Mouse (Mus musculus) c-Kit-positive CD71-positive TER-119-negative erythroid progenitor cells, embryonic 14.5 days (primary cell): ENCODE results near the gene Nrn1.

Experiments used
- DNase-seq: peaks from one replicate; pipeline ENCODE4 v3.0.0-alpha.2; 2013; ENCODE audit warnings: low read depth

Gene Nrn1

DNA sequence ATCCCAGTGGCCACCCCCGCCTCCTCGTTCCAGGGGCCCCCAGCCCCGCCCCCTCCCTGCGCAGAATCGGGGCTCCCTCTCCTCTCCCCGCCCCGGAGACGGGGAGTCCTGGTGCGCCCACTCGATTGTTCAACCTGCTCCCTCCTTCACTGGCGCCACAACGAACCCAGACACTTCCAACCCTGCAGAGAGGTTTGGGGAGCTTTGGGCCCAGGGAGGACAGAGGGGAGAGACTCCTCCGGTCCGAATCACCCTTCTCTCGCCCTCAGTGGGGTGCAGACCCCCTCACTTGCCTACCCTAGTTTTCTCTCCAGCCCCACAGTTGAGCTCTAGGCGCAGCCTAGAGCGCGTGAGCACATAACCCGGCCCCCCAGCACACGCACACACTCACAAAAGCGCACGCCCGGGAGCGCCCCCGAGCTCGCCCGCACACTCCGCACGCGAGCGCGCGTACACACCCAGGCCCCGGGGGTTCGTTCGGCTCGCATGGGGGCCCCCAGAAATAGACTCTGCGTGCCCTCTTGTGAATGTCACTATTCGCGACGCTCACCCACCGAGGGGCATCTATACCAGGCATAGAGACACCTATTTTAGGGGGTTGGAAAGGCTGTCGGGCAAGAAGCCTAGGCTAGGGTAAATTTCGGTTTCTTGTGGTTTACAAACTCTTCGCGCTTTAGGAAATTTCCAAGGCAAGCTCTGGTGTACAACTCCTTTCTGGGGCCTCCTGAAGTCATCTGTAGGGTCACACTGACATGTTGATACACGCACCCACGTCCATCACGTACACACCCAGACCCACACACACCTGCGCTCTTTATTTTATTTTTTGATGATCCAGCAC is at the start of gene Nrn1:
Gene Nrn1, minus strand, starts transcription at position 401 of the 841 bp plus-strand sequence.
- DNase-seq = no peak

DNA sequence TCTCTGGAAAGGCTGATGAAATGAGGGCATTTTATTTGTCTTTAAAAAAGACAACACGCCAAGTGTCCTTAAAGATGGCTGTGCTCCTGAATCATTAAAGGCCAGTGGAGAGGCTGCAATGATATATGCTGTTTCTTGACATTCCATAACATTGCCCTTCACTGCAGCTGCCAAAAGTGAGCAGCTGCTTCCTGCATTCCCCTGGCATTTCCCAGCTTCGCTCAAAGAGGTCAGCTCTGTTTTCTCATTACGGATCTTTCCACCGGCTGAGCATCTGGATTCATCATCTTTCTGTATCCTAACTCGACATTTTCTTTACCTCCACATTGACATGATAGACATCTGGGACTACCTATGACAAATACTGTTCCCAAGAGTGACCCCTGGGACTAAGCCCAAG is 44.7 kb upstream of the Nrn1 start:
- DNase-seq = no peak

DNA sequence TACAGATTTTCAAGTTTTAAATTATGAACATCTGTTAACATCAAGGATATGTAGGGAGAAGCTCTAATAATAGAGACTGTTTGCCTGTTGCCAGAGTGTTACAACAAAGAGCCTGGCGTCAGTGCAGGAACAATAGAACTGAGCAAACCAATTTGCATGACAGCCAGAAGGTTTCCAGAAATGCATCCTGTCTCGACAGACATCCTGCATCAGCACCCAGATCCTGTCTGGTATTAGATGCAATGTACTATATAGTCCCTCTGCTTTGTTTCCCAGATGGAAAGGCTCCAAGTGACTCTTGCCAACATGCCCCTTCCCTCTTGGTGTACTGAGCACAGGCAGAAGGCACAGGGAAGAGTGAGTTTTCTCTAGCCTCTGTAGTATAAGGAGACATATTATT is 31.9 kb upstream of the Nrn1 start:
- DNase-seq = no peak

DNA sequence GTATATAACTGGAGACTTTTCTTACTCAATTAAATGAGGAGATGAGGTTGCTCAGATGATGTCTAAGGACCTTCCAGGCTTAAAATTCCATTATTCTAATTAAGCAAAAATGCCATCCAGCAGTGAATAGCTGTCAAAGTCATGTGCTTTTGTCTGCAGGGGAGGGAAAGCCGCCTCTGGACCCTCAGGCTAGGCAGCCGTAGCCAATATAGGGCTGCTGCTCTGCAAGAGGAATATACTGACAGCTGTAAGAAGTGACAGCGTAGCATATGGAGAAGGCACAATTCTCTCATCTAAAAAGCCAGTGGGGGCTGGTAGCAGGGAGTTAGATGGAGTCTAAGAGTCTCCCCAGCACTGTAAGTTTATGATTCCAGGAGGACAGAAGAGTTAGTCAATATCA is 16.9 kb upstream of the Nrn1 start:
- no peak for DNase-seq

DNA sequence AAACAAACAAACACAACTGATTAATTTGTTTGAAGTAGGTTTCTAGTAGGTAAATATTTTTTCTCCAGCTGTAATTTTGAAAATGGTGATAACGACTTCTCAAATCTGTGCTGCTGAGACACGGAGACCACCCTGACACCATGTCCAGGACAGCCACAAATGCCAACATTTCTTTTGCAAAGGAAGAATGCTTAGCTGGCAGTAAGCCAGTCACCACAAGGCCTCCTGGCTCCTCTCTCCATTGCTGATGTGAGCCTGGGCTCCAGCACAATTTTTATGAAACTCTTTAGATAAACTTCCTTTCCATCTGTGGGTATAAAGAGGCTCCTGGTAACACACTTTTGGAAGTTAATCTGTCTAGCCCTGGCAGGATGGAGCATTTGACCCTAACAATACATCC is 15.1 kb upstream of the Nrn1 start:
- no peak for DNase-seq

DNA sequence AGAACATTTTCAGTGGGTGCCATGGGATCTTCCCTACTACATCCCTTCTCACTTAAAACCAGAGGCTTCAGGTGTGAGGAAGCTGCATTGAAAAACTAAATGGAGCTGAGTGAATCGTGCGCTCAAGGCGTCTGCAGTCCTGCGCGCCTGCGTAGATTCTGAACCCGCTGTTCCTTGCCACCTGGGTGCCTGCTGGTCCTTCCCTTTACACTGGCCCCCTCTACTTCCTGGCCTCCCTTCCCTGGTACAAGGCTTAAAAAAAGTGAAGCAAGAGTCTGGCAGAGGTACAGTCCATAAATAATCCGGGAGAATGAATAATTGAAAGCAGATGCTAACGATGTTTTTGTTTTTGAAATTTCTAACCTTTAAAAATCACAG is 1.7 kb upstream of the Nrn1 start:
- no peak for DNase-seq

DNA sequence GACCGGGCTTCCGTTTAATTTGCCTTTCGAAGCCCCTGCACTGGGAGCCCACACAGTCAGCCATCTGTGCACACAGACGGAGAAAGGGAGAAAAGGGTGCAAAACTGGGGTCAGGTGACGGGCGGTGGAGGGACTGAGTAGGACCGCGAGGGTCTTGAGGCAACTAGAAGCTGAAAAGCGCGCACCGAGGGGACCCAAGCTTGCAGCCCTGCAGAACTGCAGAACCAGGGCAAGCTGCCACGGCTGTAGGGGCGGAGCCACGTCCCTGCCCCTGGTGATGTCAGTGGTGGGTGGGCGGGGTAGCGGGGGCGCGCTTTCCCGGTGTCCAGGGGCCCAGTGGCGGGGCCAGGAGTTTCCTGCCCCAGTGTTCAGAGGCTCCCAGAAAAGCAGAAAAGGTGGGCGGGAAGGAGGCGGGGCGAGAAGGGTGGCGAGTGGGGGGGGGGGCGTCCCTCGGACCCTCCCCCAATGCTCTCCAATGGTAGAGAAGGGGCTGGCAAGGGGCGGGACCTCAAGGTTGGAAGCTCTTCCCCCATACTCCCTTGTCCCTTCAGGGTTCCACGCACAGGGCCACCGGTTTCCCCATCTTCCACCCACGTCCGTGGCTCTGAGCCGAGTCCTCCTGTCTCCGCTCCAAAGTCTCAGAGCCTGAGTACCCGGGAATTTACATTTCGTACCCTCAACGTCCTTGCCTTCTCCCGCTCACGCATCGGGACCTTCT is 1.1 kb upstream of the Nrn1 start:
- DNase-seq = no peak

DNA sequence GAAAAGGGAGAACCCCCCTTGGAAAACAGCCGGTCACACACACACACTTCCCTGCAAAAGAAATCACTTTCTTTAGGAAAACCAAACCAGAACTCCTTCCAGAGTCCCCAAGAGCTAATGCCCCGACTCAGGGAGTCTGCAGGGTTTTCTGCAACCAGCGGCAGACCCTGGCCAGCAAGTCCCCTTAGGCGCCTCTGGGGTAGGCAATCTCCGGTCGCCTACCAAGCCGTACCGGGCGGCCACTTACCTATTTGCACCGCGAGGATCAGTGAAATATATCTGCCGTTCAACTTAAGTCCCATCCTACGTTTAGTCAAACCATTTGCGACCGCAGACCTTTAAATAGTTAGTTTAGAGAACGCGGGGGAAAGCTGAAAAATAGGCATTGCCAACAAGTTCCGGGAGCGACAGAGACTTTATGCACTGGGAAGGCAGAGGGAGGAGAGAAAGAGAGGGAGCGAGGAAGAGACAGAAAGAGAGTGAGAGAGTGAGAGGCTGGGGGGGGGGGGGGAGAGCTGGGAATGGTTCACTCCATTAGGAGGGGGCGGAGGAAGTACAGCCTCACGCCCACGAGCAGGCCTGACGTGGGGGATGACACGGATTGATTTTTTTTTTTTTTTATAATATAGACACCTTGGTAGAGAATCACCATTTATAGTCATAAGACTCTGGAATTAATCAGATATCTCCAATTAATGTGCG is 791 bp downstream of the Nrn1 start:
- no peak for DNase-seq

DNA sequence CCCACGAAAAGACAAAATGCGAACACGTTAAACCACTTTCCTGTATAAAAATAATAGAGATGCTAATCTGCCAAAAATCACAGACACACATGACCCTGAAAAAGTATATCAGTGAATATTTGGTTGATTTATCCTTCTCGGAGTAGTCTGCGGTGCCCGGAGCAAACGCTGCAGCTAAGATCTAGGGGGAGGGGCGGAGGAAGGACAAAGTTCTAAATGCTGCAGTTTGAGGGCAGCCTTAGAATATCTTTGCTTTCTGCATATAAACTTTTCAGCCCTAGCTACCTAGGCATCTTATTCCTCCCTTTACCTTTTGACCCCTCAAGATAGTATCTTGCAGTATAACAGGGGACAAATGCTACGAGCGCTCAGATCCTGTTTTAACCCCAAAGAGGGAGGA is 1.4 kb downstream of the Nrn1 start:
- no peak for DNase-seq

DNA sequence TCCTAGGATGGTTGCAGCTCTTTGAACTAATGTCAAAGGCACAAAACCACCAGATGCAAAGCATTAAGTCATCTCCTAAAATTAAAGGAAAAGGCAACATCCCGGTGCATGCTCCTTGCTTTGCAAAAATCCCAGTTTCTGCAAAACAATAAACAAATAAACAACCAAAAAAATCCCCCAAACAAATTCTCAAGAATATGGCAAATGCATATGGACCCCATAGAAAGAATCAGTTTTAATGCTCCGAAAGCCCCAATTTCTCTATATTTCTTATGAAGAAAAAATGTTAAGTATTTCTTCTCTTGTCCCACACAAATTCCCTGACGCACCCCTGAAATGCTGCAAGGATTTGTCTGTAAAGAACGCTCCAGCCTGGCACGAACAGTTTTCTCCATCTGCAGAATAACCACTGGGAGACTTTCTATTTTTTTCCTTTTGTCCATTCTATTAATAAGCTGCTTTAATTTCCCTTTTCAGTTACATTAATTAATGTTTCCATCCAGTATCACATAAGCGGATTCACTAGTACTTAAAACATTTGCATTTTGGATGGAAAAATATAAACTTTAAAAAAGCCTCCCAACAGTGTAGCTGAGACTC is 1.9 kb downstream of the Nrn1 start:
- no peak for DNase-seq

DNA sequence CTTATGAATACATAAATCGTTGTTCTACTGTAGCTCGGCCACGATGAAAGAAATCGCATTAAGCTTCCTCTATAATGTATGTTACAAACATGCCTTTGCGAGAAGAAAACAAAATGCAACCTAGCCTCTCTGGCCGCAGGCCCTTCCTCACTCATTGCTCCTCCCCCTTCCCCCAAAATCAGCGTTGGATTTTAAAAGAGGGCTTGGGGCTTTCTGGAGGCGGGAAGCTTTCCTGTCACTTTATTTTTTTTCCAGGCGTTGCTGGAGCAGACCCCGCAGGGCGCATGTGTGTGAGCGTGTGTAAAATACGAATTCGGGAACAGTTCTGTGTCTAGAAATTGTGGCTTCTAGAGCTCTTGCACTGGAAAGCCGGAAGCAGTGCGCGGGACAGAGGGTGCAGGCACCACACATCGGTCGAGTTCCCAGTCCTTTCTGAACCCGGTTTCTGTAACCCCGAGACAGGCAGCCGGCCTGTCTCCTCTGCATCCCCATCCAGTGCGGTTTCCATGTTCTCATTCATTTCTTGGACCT is 2.9 kb downstream of the Nrn1 start:
- DNase-seq = no peak

DNA sequence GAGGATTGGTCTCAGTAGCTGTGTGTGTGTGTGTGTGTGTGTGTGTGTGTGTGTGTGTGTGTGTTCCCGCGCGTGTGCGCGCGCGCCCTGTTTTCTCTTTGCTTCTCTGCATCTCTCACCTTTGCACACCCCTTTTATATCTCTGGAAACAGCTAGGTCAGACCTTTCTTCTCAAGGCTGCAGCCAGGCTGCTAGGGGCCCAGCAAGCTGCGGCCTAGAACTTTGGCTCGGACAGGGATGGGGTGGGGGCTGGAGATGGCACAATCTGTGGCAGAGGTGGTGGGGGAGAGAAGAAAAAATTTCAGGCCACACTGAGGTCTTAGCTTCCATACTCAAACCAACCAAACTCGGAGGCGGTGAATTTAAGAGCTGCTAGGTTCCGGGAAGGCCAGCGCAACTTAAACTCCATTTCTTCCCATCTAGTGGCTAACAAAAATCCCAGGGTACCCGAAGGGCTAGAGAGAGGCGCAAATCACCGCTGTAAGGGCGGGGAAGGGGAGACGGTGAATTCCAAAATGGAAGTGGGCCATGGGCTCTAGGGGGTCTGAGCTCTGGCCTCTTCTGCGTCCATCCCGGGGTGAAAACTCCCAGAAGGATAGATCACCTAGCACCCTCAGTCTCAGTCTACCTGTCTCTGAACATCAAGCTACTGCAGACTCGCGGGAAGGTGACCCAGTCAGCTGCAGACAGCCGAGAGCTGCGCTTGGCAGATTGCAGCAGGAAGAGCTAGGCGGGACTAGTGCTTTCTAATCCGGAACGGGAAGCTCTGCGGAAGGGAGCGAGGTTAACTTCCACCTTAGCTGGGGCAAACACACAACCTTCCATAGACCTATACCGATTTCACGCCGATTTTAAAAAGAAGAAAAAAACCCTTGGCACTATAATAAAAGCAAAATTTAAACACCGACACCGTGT is 3.7 kb downstream of the Nrn1 start:
- no peak for DNase-seq

DNA sequence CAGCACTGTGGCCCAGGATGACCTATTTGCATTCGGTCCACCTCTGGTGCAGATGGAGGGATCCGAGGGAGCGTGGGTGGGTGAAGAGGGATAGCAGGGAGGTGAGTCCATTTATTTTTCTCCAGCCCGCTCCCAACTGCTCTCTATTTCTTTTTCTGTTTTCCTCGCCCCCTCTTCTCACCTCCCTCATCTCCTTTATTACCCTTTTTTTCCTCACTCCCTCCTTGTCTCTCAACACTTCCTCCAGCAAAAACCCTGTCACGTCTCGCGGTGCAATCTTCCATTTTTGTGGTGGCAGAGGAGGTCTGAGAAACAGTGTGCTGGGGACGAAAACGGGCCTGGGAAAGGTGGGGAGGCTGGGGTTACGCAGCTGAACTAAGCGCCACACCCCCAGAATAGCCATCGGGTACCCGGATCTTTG is 4.6 kb downstream of the Nrn1 start:
- DNase-seq = no peak

DNA sequence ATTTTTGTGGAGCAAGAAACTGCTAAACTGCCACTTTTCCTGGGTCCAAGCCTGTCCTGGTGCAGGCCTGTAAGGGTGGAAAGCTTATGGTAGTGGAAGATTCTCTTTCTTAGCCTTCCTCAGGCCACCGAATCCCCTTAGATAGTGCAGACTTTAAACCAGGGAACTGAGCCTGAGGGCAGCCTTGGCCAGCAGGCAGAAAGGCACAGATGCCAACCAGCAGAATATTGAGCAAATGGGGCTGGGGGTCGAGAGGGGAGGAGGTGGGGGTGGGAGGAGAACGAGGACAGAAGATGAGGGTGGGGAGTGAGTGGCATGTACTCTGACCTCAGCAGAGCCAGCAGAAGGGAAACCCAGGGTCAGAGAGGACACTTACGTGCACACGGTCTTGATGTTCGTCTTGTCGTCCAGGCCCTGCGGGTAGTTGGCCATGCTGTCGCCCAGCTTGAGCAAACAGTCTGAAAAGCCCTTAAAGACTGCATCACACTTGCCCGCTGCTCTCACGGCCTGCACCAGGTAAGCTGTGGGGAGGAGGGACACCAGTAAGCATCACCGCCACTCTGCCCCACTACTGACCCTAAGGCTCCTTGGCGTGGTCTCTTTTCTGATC is 5.1 kb downstream of the Nrn1 start:
- DNase-seq = no peak

DNA sequence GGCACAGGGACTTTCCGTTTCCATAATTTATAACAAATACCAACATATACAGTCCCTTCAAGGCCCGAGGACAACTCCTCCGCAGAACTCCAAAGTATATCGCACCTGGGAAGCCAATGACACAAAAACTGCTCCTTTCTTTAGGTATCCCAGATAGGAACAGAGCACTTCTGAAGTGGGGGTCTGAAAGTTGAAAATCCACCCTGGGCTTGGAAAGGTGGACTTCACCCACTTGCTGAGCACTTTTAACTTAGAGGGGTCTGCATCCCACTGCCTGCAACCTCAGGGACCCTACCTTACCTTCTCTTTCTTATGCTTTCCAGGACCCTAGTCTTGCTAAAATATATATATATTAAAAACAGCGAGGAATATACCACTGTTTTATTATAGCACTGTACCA is 6.4 kb downstream of the Nrn1 start:
- DNase-seq = no peak

DNA sequence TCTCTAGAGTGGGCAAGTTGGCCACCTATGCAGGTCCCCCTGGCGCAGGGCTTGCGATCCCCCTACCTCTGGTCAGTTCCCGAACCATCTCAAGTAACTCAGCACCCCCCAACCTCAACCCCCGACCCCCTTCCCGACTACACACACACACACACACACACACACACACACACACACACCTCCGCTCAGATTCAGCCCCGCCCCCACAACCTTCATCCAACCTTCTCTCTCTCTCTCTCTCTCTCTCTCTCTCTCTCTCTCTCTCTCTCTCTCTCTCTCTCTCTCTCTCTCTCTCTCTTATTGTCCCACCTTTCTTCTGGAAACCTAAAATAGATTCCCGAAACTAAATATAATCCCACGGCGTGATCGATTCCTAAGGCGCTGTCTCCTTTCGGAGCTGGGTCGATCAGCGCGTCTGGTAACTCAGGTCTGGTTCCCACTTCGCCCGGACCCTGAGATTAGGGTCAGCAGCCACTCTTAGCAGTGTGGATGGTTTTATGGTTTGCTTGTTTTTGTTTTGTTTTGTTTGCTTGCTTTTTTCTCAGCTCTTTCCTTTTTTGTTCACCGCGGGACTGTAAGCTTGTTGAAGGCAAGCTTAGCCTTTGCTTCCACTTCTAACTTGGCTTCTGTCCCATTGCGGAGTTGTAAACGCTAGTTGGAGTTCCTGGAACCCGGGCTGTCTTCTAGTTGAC is 7.0 kb downstream of the Nrn1 start:
- no peak for DNase-seq

DNA sequence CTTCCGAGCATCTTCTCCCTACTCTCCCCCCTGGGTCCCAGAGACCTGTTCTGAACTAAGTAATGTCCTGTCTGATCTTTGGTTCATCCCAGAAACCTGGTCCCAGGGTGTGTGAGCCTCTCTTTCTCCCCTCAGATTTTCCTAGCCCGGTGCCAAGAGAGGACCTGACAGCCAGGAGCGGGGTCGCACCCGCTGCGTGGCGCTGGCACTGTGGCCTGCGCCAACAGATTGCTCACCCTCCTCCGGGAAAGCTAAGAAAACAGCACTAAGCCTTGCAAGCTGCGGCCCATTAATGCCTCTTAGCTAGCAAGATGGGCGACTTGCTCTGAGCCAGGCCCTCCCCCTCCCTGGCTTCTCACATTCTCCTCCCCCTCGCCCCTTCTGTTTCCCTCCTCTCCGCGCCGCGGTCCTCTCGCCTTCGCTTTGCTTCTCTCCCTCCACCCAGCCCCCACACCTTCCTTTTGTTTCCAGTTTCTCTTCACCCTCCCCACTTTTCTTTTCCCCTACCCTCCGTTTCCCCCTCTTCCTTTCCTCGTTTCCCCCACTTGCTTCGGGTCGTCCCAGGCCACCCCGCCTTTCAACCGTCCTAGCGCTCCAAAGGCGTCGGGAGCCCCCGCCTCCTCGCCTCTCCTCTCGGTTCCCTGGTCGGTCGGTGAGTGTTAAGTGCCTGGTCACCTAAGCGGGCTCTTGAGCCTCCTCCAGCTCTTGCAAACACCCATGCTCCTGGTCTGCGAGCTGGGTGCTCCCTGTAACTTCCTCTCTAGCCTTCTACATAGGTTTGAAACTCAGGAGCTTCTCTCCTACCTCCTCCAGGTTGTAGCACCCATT is 7.8 kb downstream of the Nrn1 start:
- no peak for DNase-seq

DNA sequence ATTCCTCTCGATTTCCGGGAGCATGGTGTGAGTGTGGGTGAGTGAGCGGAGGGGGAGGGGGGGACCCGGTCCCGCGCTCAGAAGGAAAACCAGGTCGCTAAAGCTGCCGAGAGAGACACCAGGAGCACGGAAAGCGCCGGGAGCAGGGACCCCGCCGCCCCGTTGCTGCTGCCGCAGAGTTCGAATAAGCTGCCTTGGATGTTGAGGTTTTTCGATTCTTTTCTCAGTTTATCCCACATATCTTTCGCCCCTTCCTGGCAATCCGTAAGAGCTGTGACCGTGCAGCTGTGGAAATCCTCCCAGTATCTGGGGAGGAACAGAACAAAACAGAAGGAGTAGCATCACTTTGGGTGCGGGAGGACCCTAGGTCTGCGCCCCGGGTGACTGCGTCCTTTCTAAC is 8.4 kb downstream of the Nrn1 start:
- no peak for DNase-seq

DNA sequence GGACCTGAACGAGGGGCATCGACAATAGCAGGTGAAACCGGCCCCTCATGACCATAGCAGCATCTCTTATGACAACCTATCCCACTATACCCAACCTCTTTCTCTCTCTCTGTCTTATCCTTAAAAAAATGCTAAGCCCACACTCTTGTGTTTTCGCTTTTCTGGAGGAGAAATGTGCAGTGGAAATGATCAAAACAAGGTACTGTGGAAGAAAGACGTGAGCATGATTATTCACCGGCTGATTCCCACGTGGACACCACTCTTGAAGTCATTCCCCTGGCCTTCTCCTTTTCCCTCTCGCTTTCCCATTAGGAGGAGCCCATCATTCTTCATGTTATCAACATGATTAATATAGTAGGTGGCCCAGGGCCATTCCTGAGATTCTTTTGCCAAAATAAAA is 9.1 kb downstream of the Nrn1 start:
- DNase-seq = no peak
